Mouse (Mus musculus) thymus, postnatal 0 days (tissue): ENCODE data around the gene Olr1. TPM values are rescaled to one million over a fixed set of nuclear protein-coding genes. Genes with fewer than 3 reads are reported as not detected.

ENCODE experiments used
- DNase-seq: peaks from one replicate; pipeline ENCODE4 v3.0.0-alpha.2; 2015; ENCODE audit warnings: low spot score
- polyA plus RNA-seq: library from polyadenylated mRNA; unstranded; fragments of >200 nt; fragmentation: Nextera tagmentation; extraction: Ambion mirVana; gene quantifications from 2 replicates; pipeline ENCODE4 v1.2.1, GENCODE M21; 2015

Olr1 gene
- polyA plus RNA-seq: 0.09 and 0.12 TPM in 2 replicates

DNA sequence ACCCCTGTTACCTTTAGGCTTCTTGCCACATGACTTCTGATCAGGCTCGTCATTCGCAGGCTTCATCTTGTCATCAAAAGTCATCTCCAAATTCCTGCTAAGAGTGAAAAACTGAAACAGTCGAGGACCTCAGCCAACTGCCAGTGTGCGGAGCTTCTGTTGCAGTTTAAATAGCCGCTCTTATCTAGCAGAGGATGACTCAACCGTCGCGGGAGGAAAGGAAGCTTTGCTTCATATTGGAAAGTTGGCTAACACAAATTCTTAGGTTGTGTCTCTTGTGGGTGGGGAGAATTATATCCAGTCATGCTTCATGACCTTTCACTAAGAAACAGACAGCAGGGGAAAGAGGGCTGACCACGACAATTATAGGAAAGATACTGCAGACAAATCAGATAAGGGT, at the start of gene Olr1:
Olr1 (minus strand) TSS at position 142 of the 400 bp plus-strand sequence.
- DNase-seq: no peak

DNA sequence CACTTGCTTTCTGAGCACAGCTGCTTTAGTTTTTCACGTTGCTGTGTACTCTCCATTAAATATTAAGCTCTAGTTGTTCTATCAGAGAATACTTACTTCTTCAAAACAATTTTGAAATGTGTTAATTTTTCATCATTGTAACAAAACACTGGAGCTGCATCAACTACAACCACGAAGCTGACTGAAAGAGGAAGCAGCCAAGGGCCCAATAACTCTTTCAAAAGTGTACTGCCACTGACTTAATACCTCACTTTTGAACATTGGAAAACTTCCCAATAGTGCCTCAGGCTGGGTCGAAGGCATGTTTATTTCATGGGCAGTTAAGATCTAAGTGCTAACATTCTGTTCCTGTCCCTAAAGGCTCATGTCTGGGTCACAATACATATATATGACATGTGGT, 41.0 kb upstream of the Olr1 start:
- DNase-seq: no peak

DNA sequence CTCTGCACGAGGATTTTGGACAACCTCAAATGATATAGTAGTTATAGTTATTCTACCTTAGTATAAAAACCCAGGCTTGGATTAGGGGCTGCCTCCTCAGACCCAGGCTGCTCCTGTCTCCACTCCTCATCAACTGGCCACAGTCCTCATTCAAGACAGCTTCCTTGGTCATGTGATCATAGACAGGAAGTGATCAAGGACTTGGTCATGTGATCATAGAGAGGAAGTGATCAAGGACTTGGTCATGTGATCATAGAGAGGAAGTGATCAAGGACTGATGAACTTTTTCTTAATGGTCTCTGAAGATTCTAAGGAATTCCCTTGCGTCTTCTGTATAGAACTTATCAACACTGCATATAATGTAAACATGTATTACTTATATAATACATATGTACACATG, 40.3 kb upstream of the Olr1 start:
- no peak for DNase-seq

GRCm38 (mm10) chr6:129543709-129544606, 37.0 kb upstream of the Olr1 start:
- peak; percentile 50 for DNase-seq

DNA sequence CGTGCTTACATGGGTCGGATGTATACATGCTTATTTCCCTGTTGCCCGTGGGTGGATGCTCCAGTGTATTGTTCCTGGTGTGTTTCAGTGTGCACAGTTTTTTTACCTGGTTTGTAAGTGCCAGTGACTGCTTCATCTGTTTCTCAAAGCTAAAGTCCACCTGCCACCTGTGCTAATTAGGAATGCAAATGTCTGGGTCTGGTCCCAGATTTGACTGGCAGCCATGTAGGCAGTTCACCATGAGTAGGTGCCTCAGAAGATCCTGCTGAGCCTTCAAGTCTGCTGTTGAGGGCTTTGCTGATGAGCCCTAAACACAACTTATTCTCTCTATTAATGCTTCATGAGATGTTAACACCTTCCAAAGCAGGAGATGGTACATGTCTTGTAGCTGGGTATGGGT, 35.6 kb upstream of the Olr1 start:
- DNase-seq: no peak

DNA sequence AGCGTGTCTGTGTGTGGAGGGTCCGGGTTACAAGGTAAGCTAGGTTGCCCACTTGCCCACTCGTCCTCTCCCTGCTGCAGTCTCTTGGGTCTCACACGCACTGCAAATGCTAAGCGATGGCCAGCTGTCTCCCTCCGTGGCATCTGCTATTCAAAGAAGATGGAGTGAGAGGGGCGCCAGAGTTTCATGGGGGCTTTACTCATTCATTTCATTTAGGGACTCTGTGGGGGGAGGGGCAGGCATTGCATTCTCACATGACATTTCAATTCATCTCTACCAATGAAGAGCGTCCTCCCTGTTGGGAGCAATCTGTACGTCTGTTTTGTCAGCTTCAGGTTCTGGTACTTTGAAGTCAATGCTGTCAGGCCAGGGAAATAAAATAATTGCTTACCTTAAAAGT, 35.0 kb upstream of the Olr1 start:
- no peak for DNase-seq

DNA sequence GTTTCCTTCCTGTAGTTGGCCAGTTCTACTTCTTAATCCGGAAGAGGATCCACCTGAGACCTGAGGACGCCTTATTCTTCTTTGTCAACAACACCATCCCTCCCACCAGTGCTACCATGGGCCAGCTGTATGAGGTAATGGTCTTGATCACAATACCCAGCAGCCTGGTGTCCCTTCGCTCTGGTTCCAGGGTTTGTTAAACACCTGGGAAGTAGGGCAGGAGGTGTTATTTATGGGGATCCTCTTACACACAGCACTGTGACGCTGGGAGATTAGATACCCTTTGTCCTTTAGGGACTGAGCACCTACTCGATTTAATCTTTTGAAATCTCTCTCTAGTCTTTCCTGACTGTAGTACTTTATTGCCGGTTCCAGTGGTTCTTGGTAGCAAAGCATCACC, 31.6 kb upstream of the Olr1 start:
- DNase-seq: no peak

DNA sequence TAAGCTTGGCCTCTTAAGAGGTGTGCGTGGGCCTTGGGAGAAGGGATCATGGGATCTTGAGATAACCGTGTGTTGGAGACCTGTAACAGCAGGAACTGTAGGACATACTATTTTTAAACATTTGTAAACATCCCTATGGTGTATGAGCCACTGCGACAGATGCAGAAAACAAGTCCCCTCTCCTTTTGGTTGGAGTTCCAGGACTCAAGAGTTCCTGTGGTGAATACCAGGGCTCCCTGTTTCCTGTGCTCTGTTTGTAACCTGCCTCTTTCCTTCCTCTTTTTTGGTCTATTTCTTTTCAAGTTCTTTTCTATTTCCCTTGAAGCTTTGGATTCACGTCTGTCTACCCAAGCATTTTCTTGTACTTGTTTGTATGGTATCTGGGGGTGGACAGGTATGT, 28.8 kb upstream of the Olr1 start:
- no peak for DNase-seq

- no peak for DNase-seq
These were observed 27.7 kb upstream of the Olr1 start for GRCm38 (mm10) chr6:129534627-129535190.

DNA sequence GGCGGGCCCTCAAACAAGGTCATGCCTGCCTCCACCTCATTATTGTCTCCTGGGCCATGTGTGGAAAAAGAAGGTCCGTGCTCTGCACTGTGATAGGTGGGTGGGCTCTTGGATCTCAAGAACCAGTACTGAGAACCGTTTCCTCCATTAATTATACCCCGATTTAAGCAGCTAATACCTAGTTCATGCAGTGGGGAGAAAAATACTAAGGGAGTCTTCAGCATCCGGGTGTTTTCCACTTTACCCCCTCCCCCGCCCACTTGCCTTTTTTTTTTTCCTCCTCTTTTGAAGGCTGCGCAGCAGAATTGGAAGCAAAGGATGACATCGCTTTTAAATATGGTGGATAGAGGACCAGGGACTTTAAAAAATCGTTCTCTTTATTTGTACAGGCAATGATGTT, 27.1 kb upstream of the Olr1 start:
- DNase-seq: peak; percentile 32

DNA sequence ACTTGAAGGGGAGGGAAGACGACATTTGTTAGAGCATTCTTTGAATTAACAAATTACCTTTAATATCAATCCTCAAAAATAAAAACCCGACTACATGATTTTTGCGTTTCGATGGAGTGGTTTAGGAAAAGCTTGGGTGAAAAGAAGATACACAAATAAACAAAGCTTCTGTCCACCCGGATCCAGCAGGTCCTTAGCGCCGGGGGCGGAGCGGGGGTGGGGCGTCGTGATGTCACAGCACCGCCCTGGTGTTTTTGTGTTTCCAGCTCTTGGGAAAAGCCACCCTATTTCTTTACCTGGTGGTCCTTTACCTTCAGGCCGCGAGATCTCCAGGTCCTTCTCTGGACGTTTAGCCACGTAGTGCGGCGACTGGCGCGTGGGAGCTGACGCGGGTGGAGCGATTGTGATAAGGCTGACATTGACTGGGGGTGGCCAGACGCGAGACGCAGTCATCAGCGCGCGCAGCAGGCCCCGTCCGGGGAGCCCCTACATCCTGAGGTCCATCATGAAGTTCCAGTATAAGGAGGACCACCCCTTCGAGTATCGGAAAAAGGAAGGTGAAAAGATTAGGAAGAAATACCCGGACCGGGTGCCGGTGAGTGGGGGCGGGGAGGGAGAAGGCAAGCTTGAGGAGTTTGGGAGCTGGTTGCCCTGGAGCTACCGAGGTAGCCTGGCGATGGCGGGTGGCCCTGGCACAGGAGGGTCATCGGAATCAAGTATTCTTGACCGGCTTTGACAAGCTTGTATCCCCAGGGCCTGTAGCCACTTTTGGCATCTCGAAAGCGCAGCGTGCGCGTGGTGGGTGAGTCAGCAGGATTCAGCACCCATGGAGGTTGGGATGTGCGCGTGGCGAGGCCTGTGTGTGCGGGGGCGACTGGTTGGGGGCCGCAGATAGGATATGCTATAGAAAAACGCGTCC, 26.2 kb upstream of the Olr1 start, which contains the start of gene Gabarapl1:
Gabarapl1 (plus strand) TSS at position 219 of the 919 bp plus-strand sequence.
- peak; percentile 49 for DNase-seq

- no peak for DNase-seq
These were observed 25.6 kb upstream of the Olr1 start for GRCm38 (mm10) chr6:129532556-129532941.

- no peak for DNase-seq
These were observed 23.3 kb upstream of the Olr1 start for GRCm38 (mm10) chr6:129530261-129530660.

GRCm38 (mm10) chr6:129529605-129530004, 22.6 kb upstream of the Olr1 start:
- no peak for DNase-seq

DNA sequence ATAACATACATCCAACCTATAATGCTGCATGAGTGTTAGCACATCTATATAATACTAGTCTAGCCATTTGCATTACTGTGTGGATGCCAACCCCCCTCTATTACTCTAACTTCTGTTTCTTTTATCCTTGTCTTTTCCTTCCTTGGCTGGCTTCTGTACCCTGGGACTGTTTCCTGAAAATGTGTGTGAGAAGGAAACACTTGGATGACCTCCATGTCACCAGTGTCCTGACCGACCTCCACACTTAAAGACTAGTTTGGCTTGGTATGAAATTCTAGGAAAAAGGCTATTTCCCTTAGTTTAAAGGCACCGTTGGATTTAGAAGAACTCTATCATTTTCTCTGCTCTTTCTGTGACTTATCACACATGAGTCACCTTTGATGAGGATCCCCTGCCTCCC, 20.5 kb upstream of the Olr1 start:
- no peak for DNase-seq

DNA sequence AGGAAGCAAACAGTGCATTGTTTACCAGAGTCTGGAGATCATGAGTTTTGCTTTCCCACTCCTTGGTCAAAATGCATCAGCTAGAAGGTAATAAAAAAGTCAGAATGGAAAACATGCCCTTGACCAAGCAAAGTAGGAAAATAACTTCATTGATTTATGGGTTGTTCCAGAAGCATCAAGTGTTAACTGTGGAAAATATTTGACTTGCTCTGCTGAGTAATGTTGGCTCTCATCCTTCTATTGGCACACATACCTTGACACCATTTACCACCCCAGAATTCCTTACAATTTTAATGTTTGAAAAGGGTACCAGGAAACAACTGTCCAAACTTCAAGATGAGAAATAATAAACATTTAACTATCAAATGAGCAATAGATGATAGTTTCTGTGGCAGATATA, 19.1 kb upstream of the Olr1 start:
- no peak for DNase-seq

DNA sequence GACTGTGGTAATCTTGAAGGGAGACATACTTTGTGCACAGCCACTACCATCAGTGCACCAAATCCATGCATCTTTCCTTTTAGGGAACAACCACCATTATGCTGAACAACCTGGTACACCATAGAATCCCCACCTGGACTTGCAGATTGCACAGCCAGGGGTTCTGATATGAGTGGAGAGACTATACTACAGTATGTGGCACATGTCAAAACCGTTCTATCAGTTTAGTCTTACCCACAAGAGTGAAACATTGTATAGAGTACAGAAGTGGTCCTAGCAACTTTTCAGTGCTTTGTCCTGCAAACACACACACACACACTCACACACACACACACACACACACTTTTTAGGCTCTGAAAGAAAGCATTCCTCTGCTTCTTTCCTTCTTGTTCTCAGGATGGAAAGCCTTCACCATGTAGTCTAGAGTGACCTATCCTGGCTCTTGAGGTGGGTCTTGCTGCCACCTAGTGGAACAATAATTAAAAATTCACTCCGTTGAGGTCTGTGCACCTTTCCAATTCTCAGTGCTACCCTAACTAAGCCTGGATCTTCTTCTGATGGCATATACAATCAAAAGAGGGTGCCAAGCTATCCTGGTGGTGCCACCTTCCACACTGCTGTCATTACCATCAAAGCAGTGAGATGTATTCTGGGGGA, 10.9 kb upstream of the Olr1 start:
- DNase-seq: peak; percentile 45

DNA sequence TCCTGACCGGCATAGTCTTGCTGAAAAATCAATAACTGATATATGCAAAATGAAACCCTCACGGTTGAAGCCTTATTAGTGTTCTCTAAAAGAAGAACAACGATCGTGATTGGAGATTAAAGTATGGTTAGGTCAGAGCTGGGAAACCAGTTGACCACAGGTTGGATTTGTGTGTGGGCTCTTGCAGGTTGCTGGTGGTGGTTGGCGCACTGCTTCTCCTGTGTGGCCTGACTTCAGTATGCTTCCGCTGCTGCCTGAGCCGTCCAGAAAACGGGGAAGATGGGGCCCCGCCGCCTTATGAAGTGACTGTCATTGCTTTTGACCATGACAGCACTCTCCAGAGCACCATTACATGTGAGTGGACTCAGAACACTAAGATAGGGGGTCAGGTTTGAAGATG, 9.4 kb upstream of the Olr1 start:
- DNase-seq: no peak

- DNase-seq: no peak
These were observed 8.1 kb upstream of the Olr1 start for GRCm38 (mm10) chr6:129515068-129515467.

GRCm38 (mm10) chr6:129514376-129514775, 7.4 kb upstream of the Olr1 start:
- DNase-seq: no peak

DNA sequence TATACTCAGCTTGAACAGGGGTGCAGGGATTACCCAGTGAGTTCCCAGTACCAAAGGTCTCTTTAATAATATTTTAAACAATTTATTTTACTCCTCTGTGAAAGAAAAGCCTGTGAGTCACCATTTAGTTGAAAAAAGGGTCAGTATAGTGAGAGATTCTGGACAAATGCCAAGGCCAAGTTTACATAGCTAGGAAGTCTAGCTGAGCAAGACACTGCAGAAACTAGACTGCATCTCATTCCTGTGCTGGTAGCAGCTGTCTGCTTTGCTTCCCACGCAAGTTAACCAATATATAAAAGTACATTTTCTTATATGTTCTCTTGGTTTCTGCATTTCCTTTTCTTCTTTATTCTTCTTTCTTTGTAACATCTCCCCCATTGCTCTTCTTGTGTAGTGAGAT, 6.4 kb upstream of the Olr1 start:
- no peak for DNase-seq
